Mouse (Mus musculus) hindbrain, postnatal 0 days (tissue): ENCODE results near the gene Polg2. TPM values are rescaled to one million over a fixed set of nuclear protein-coding genes. Genes with fewer than 3 reads are reported as not detected.
"Not testable (repeated sequence)": the region's sequence is repeated elsewhere in the genome, so short reads cannot be mapped to it uniquely, and the experiment has no call there.

ENCODE experiments used
- ATAC-seq: fragments of 200-750 bp; cut with Nextera tagmentation; 2 replicates; pipeline ENCODE4 v1.8.0; 2017; ENCODE audit warnings: mild to moderate bottlenecking, moderate TSS enrichment, moderate library complexity
- DNase-seq: peaks from one replicate; pipeline ENCODE4 v3.0.0-alpha.2; 2015; ENCODE audit warnings: low spot score
- H3K27ac ChIP-seq: fragments of 300-500 bp; sonication (generic); 2 replicates; pipeline ENCODE4 v1.5.1; 2014; ENCODE audit warnings: mild to moderate bottlenecking
- H3K27me3 ChIP-seq: fragments of 300-500 bp; sonication (generic); 2 replicates; pipeline ENCODE4 v1.6.1; 2014; ENCODE audit warnings: low read length, mixed read lengths; ENCODE audit not compliant: insufficient read depth
- H3K36me3 ChIP-seq: fragments of 300-500 bp; sonication (generic); 2 replicates; pipeline ENCODE4 v1.6.1; 2014; ENCODE audit warnings: low read length, mixed read lengths; ENCODE audit not compliant: insufficient read depth
- H3K4me1 ChIP-seq: fragments of 300-500 bp; sonication (generic); 2 replicates; pipeline ENCODE4 v1.6.1; 2014; ENCODE audit warnings: antibody characterized with exemption, low read length, mixed read lengths; ENCODE audit not compliant: insufficient read depth
- H3K4me2 ChIP-seq: fragments of 300-500 bp; sonication (generic); 2 replicates; pipeline ENCODE4 v1.6.1; 2014; ENCODE audit warnings: low read depth, mild to moderate bottlenecking, low read length, moderate library complexity, mixed read lengths
- H3K4me3 ChIP-seq: fragments of 300-500 bp; sonication (generic); 2 replicates; pipeline ENCODE4 v1.5.1; 2014; ENCODE audit warnings: low read length
- H3K9ac ChIP-seq: fragments of 300-500 bp; sonication (generic); replicated peaks from 2 replicates; pipeline ENCODE4 v1.6.1; 2014; ENCODE audit warnings: mild to moderate bottlenecking, low read length, moderate library complexity, mixed read lengths
- H3K9me3 ChIP-seq: fragments of 300-500 bp; sonication (generic); 2 replicates; pipeline ENCODE4 v1.6.1; 2016; ENCODE audit warnings: low read length, mixed read lengths
- CTCF ChIP-seq: IDR thresholded peaks from 2 replicates; pipeline ENCODE4 v1.5.1; 2016; ENCODE audit warnings: antibody characterized with exemption, control low read depth, low read depth
- WGBS: fragments of 180-500 bp; shearing (Covaris S2); extraction: QIAGEN DNeasy Blood & Tissue Kit; methylation state at CpG from one replicate; pipeline ENCODE4 v1.1.7; 2014; 5-methylcytosine and 5-hydroxymethylcytosine counted together
- polyA plus RNA-seq: library from polyadenylated mRNA; unstranded; fragments of >200 nt; fragmentation: Nextera tagmentation; extraction: Ambion mirVana; gene quantifications from 2 replicates; pipeline ENCODE4 v1.2.1, GENCODE M21; 2015
- total RNA-seq: library from RNA; depleted of rRNA; stranded (reverse); fragments of >200 nt; gene quantifications from 2 replicates; pipeline ENCODE4 v1.2.3, GENCODE M21; 2014

Polg2 gene
- total and polyA plus RNA-seq, 2 experiments from 2014 or later: 8.3 to 9.5 TPM

GRCm38 (mm10) chr11:106730714-106731113 lies 48.6 kb downstream of the Polg2 start:
- ATAC-seq (no peak), DNase-seq (no peak)
- H3K9me3 ChIP-seq: no peaks in the 10 kb centered on the region
- H3K9ac ChIP-seq: no peak overlapping the region
- no peaks in the 10 kb centered on the region for H3K4me1 ChIP-seq
- no peak overlapping the region for H3K4me2 ChIP-seq
- no peak overlapping the region for H3K4me3 ChIP-seq
- H3K27ac ChIP-seq: no peak overlapping the region
- no peak for TF ChIP-seq CTCF
- no peaks in the 10 kb centered on the region for H3K27me3 ChIP-seq
- 74% methylated on average over 4 of the region's 4 CpGs for WGBS
- no peaks in the 10 kb centered on the region for H3K36me3 ChIP-seq

- no peak overlapping the region for H3K9ac ChIP-seq
- no peaks in the 10 kb centered on the region for H3K9me3 ChIP-seq
- H3K4me3 ChIP-seq: no peak overlapping the region
- no peak overlapping the region for H3K27ac ChIP-seq
- TF ChIP-seq CTCF: no peak
- H3K36me3 ChIP-seq: no peaks in the 10 kb centered on the region
- ATAC-seq (no peak), DNase-seq (no peak)
- no peak overlapping the region for H3K4me2 ChIP-seq
- H3K4me1 ChIP-seq: no peaks in the 10 kb centered on the region
- H3K27me3 ChIP-seq: no peaks in the 10 kb centered on the region
- 95% methylated on average over 1 of the region's 1 CpGs for WGBS
These were observed 49.7 kb downstream of the Polg2 start for GRCm38 (mm10) chr11:106729656-106730055.

DNA sequence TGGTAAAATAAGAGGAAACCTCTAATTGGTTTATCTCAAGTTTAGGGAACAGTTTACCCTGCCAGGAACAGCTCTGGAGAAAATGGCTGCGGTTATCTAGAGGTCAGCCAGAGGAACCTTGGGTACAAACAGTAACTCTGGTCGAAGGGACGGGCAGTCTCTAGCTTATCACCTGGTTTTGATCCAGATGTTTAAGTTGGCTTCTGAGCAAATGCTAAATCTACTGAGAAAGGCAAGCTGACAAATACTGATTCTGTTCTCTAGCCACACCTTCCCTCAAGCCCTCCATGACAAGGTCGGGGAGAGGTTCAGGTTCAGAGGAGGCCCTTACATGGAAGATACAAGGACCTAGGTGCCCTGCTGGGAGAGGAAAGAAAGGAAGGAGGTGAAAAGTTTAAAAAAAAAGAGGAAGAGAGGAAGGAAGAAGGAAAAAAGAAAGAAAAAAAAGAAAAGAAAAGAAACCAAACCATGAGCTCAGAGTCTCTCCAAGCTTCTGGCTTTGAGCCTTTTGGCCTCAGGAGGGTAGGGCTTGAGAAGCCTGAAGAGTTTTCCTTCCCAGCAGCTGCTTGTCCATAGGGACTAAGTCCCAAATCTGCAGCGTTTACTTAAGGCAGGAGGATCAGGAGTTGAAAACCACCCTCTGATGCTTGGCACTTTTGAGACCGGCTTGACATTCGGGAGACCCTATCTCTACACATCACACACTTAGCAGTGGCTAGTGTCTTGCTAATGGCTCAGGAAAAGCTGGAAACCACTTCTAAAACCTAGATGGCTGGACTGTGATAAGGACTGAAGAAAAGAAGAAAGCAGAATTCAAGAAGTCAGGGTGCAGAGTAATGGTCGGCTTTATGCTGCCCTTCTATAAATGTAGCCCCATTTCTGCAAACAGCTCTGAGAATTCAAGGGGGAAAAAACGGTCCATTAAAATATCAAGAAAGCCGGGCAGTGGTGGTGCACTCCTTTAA lies 50.7 kb downstream of the Polg2 start:
- Histone ChIP-seq H3K27ac (no peak overlapping the region), H3K9ac (no peak overlapping the region), H3K9me3 (no peaks in the 10 kb centered on the region), H3K4me1 (no peaks in the 10 kb centered on the region), H3K4me2 (no peak overlapping the region), H3K36me3 (no peaks in the 10 kb centered on the region), H3K27me3 (no peaks in the 10 kb centered on the region), H3K4me3 (no peak overlapping the region)
- DNase-seq (no peak), ATAC-seq (no peak)
- no peak for TF ChIP-seq CTCF
- WGBS: 79% methylated on average over 10 of the region's 10 CpGs

- ATAC-seq: no peak
- 38% methylated on average over 5 of the region's 5 CpGs for WGBS
- Histone ChIP-seq H3K27me3 (no peaks in the 10 kb centered on the region), H3K9ac (no peak overlapping the region), H3K27ac (no peak overlapping the region), H3K4me1 (no peaks in the 10 kb centered on the region), H3K9me3 (no peaks in the 10 kb centered on the region), H3K36me3 (no peaks in the 10 kb centered on the region), H3K4me2 (no peak overlapping the region), H3K4me3 (no peak overlapping the region)
- no peak for TF ChIP-seq CTCF
- DNase-seq: no peak
These were observed 51.4 kb downstream of the Polg2 start for GRCm38 (mm10) chr11:106727967-106728366.

- H3K9me3 ChIP-seq, H3K4me2 ChIP-seq, H3K4me1 ChIP-seq, H3K27me3 ChIP-seq, H3K9ac ChIP-seq, ATAC-seq, H3K36me3 ChIP-seq, DNase-seq, H3K4me3 ChIP-seq, H3K27ac ChIP-seq: not testable (repeated sequence)
- WGBS: 95% methylated on average over 9 of the region's 9 CpGs
These were observed 54.5 kb downstream of the Polg2 start for GRCm38 (mm10) chr11:106724916-106725235.

- no peak for DNase-seq
- H3K27ac ChIP-seq: no peak overlapping the region
- no peaks in the 10 kb centered on the region for H3K36me3 ChIP-seq
- H3K4me3 ChIP-seq: no peak overlapping the region
- H3K9me3 ChIP-seq: no peaks in the 10 kb centered on the region
- TF ChIP-seq CTCF: no peak
- H3K27me3 ChIP-seq: no peaks in the 10 kb centered on the region
- 85% methylated on average over 10 of the region's 10 CpGs for WGBS
- no peak overlapping the region for H3K4me2 ChIP-seq
- H3K4me1 ChIP-seq: no peaks in the 10 kb centered on the region
- no peak overlapping the region for H3K9ac ChIP-seq
- no peak for ATAC-seq
These were observed 55.0 kb downstream of the Polg2 start for GRCm38 (mm10) chr11:106724176-106724915.
